Mouse (Mus musculus) yolk sac, embryonic 10.5 days (tissue): ENCODE results near the gene Gm20388.

Source experiments
- DNase-seq: peaks from one replicate; pipeline ENCODE4 v3.0.0-alpha.2; 2017; ENCODE audit warnings: low spot score

The Gm20388 gene

GRCm38 (mm10) chr8:121925624-121926023 is 2015.0 kb downstream of the Gm20388 start:
- DNase-seq: peak; percentile 67

GRCm38 (mm10) chr8:121926266-121926665 is 2015.6 kb downstream of the Gm20388 start:
- DNase-seq: no peak

DNA sequence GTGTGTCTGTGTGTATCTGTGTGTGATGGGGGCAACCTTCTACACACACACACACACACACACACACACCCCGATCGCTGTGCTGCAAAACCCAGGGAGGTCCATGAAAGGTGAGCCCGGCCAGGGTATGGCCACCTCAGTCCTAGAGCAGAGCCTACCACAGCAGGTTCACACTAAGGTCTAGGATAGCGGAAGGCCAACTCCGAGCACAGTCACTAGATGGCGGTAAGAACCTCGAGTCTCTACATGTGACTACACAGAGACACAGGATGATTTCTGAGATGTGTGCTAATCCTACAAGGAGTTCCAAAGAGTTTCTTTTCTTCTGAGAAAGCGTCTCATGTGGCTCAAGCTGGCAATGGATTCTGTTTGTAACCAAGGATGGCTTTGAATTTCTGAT is 2016.7 kb downstream of the Gm20388 start:
- no peak for DNase-seq

DNA sequence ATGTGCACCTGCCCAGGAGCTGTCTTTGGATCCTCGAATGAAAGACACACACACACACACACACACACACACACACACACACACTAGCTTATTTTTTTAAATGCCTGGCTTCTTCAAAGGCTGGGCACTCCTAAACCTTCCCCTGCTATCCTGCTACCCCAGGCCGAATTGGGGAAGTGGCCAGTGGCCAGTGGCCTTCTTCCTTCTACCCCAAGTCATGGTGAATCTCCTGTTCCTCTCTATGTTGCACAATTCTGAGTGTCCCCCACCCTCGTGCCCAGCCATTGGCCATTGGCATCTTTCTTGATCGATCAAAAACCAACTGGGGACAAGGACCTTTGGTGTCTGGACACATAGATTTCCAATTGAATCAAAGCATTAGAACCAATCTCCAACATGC is 2019.4 kb downstream of the Gm20388 start:
- DNase-seq: no peak

DNA sequence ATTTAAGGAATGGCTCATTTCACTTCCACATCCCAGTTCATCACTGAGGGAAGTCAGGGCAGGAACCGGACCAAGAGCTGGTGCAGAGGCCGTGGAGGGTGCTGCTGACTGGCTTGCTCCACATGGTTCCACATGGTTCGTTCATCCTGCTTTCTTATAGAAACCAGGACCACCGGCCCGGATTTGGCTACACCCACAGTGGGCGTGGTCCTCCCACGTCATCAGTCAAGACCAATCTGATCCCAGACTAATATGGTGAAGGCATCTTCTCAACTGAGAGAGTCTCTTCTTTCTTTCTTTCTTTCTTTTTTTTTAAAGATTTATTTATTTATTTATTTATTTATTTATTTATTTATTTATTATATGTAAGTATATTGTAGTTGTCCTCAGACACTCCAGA is 2020.9 kb downstream of the Gm20388 start:
- no peak for DNase-seq

- DNase-seq: no peak
These were observed 2021.5 kb downstream of the Gm20388 start for GRCm38 (mm10) chr8:121932026-121932667.

- DNase-seq: no peak
These were observed 2022.3 kb downstream of the Gm20388 start for GRCm38 (mm10) chr8:121932668-121933520.

DNA sequence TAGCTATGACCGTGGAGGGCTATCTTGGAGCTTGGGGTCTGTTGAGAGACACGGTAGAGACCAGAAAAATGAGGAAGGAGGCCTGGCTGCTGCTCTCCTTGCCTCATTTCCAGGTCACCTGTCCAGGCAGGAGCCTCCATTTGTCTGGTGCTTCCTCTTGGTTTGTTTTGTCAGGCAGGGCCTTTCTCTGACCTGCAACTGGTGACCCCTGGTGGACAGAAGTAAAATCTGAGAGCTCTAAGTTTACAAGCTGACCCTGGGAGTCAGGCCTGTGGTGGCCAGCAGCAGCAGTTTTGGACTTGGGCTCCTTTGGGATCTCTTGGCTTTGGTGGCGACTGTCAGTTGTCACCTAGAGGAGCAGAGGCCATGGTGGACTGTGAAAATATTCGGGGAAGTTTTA is 2023.9 kb downstream of the Gm20388 start:
- no peak for DNase-seq

DNA sequence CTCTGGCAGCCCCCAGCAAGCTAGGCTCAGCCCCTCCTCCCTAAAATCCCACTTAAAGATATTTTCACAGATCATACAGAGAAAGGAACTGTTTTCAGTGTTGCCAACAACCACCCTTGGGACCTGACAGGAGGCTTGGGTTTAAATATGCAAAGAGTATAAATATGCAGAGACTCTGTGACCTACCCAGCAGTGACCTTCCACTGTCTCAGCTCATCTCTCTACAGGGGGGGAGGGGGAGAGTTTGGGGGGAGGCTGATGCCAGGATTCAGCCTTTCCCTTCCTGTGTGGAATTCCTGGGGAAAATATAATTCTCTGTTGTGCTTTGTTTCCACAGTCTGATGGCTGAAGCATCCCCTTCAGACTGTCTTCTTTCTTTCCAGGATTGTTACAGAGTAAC is 2024.3 kb downstream of the Gm20388 start:
- no peak for DNase-seq

DNA sequence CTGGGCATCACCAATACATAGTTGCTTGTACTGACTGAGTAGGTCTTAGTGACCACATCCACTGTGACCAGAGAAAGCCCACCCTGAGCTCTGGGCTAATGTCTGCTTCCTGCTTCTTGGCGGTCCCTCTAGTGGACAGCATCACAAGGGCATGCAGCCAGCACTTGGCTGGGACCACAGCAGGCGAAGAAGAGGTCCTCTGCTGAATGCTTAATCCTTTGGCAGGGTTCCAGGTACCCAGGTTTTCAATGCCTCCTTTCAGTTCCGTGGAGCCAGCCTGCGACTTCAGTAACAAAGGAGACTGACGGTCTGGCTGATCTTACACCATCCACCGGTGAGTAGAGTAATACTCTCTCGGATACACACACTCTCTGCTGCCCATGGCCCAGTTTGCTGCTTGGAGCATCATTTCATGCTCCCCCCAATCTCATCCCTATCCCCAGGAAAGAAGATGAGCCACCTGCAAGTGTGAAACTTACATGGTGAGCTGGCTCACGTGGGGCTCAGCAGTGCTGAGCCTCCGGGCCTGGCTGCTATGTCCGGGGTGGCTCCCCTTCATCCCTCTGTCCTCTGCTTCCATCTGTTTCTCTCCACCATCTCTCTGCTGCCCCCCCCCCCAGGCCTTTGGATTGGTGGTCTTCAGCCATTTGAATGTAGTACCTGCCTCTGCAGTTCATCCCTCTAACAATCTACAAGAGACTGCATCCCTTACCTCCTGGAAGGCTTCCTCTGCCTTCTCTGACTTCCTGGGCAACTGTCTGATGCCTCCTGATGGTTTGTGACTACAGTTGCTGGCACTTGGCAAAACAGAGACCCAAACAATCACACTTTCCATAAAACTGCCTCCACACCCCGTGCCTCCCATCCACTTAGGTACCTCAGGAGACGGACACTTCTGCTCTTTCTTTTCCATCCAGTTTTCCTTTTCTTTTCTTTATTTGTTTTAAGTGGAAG is 2025.0 kb downstream of the Gm20388 start:
- DNase-seq: no peak

DNA sequence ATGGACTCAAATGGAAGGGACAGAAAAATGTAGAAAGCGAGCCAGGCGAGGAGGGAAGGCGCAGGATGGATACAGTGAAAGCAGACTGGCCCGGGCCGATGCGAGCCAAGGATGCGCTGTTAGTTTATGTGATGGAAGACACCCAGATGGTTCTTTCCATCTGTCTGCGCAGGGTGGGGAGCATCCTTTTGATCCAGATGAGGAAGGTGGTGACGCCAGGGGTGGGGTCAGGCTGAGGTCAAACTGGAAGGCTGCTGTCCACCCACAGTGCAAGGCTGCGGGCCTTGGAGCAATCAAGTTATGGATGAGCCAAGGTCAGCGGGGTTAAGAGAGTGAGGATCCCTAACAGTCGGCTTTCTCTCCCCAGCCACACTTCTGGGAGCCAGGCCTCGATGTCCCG is 2025.8 kb downstream of the Gm20388 start:
- DNase-seq: no peak

GRCm38 (mm10) chr8:121938732-121939131 is 2028.1 kb downstream of the Gm20388 start:
- no peak for DNase-seq

DNA sequence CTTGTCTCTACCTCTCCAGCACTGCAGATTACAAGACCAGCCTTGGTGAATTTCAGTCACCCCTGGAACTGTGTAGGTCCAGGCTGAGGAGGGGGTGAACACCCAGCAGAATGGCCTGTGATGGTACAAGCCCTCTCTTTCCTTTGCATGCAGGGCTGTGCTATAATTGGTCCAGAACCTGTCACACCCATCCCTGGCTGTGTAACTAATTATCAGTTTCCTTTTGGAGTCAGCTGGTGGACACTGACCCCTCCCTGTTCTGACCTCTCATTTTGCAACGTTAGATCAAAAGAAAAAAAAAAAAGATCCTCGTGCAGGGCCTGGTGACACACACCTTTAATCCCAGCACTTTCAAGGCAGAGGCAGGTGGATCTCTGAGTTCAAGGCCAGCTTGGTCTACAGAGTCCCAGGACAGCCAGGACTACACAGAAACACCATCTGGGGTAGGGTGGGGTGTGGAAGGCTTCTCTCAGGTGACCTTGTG is 2032.5 kb downstream of the Gm20388 start:
- DNase-seq: no peak

GRCm38 (mm10) chr8:121943716-121944115 is 2033.1 kb downstream of the Gm20388 start:
- DNase-seq: no peak

GRCm38 (mm10) chr8:121944831-121945230 is 2034.2 kb downstream of the Gm20388 start, which contains the start of gene Car5a:
Car5a (minus strand) TSS chr8:121944904.
- no peak for DNase-seq

DNA sequence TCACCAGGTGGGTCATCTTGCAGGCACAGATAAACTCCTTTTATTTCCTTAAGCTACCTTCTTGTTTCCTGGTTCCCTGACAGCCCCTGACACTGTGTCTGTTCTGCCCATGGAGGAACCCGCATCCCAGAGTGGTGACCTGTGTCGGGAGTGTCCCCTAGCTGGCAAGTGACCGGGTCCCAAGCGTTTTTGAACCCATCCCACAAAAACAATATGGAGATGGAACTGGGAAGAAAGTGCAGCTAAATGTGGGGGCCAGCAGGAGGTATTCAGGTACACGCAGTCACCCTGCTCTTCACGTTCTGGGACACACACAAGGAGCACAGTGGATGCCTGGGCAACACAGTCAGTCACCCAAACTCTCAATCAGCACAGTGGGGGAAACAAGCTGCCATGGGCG is 2035.7 kb downstream of the Gm20388 start:
- DNase-seq: no peak

DNA sequence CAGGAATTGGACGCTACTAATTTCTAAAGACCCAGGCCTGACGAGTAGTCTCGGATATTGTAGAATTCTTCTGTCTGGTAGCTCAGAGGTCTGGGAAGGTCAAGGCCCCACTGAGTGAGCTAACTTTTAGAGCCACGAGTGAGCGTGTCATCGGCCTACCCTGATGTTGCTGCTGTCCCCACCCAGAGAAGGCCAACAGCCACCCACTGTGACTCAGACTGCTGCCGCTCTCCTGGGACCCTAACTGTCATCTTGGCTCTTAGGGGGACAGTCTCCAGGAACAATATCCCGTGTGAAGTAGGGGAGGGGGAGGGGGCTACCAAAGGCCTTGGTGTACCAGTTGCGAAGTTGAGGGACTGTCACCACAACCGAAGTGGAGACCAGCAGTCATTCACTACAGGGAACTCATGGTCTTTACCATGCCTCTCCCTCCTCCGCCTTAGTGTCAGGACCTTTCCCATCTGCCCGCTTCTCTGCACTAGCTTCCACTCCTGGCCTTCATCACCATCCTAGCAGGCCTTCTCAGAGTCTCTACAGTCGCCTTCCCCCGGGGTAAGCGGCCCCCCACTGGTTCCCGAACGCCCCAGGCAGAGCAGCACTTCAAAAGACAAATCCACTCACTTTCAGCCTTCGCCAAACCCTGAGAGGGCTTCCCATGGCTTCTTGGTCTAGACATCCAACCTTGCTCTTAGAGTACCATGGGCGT is 2036.6 kb downstream of the Gm20388 start:
- DNase-seq: no peak

DNA sequence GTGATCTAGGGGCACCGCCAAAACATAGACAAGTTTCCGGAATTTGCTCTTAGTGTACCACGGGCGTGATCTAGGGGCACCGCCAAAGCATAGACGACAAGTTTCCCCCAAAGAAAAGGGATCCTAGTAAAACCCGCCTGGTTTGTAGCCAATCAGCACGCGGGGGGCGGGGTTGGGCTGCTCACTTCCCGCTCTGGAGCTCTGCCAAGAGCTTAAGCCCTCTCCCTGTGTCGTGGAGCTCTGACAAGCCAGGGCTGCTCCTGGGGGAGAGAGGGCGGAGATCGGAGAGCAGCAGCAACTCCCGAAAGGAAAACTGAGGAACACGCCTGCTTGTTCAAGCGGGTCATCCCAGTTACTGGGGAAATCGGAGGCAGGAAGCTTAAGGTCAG is 2037.1 kb downstream of the Gm20388 start:
- DNase-seq: peak; percentile 89

DNA sequence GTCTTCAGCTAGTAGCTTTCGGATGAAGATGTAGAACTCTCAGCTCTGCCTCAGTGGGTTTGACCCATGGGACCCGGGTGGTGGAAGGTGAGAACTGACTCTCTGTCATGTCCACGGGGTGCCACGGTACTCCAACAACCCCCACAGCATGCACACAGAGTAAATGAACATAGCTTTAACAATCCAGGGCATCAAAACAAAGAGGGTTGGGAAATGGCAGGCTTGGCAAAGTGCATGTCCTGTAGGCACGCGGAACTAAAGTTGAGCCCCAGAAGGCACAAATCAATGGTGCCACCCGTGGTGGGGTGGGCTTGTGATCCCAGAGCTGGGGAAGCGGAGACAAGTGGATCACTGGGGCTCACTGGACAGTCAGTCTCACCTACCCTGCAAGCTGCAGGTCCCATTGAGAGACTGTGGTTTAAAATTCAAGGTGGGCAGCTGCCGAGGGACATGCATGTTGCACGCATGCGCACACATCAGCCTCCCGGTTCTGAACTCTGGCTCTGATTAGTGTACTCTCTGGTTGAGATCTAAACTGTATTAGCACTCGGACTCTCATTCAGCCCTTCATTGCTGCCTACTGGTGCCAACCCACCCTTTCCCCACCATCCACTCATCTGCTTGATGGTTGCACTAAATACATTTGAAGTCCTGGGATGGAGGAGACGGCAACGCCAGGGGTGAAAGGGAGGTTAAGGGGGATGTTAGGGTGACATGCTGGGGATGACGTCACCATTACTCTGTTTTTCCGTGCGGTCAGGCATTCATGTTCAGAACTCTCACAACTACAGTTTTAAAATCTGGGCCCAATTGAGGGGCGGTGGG is 2037.9 kb downstream of the Gm20388 start:
- no peak for DNase-seq

DNA sequence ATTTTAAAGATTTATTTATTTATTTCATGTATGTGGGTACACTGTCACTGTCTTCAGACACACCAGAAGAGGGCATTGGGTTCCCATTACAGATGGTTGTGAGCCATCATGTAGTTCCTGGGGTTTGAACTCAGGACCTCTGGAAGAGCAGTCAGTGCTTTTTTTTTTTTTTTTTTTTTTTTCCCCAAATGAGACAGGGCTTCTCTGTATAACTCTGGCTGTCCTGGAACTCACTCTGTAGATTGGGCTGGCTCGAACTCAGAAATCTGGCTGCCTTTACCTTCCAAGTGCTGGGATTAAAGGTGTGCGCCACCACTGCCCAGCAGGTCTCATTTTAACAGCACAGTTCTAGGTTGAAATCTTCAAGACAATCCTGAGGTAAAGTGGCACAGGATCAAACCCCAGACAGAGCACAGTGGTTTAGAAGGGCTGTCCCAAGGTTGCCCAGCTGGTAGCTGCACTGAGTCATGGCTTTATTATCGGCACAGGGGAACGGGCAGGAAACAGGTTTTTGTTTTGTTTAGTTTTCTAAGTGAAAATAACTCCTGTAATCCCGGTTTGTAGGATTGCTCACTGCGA is 2038.7 kb downstream of the Gm20388 start, which contains the start of gene Banp:
TSS of gene Banp (plus strand) at position 529 of the 579 bp plus-strand sequence.
- DNase-seq: no peak
